Mouse (Mus musculus): Measurements from ENCODE around the gene Mfap3l. TPM values are rescaled to one million over a fixed set of nuclear protein-coding genes. Genes with fewer than 3 reads are reported as not detected.

The Mfap3l gene
- polyA plus RNA-seq, 1 experiment, result 0.82 TPM

GRCm38 (mm10) chr8:60634921-60635320 is 2.3 kb downstream of the Mfap3l start:
- Histone ChIP-seq H3K4me3 (ENCODE audit: extremely low read depth, insufficient read depth, insufficient read length) (no peak overlapping the region), H3K36me3 (ENCODE audit: control insufficient read depth, insufficient read depth, low read length) (no peaks in the 10 kb centered on the region), H3K4me1 (ENCODE audit: control insufficient read depth, insufficient read depth, insufficient read length) (peaks cover 6% of the 10 kb centered on the region), H3K27me3 (ENCODE audit: control insufficient read depth, insufficient read depth, low read length) (peaks cover 12% of the 10 kb centered on the region; the same call in 1 of the 2 replicates), H3K27ac (ENCODE audit: insufficient read depth, low read length) (no peak overlapping the region)
- 88% methylated on average over 2 of the region's 2 CpGs for WGBS
- DNase-seq (ENCODE audit: low read depth in 1 of 2, low spot score in 2 of 2), result no peak
- TF ChIP-seq POLR2A (IDR thresholded peaks at IDR 0.05; ENCODE audit: low read depth, low read length), result no peak
- no peak for TF ChIP-seq CTCF (IDR thresholded peaks at IDR 0.05; ENCODE audit: extremely low read depth, insufficient read depth, insufficient read length, insufficient replicate concordance)

GRCm38 (mm10) chr8:60635846-60636245 is 3.2 kb downstream of the Mfap3l start:
- peaks cover 6% of the 10 kb centered on the region for H3K4me1 ChIP-seq (ENCODE audit: control insufficient read depth, insufficient read depth, insufficient read length)
- H3K27ac ChIP-seq (ENCODE audit: insufficient read depth, low read length), result no peak overlapping the region
- TF ChIP-seq POLR2A (IDR thresholded peaks at IDR 0.05; ENCODE audit: low read depth, low read length), result no peak
- no peak for TF ChIP-seq CTCF (IDR thresholded peaks at IDR 0.05; ENCODE audit: extremely low read depth, insufficient read depth, insufficient read length, insufficient replicate concordance)
- no peak overlapping the region for H3K4me3 ChIP-seq (ENCODE audit: extremely low read depth, insufficient read depth, insufficient read length)
- H3K27me3 ChIP-seq (ENCODE audit: control insufficient read depth, insufficient read depth, low read length), result peaks cover 12% of the 10 kb centered on the region; the same call in 1 of the 2 replicates
- H3K36me3 ChIP-seq (ENCODE audit: control insufficient read depth, insufficient read depth, low read length), result no peaks in the 10 kb centered on the region
- no peak for DNase-seq (ENCODE audit: low read depth in 1 of 2, low spot score in 2 of 2)

DNA sequence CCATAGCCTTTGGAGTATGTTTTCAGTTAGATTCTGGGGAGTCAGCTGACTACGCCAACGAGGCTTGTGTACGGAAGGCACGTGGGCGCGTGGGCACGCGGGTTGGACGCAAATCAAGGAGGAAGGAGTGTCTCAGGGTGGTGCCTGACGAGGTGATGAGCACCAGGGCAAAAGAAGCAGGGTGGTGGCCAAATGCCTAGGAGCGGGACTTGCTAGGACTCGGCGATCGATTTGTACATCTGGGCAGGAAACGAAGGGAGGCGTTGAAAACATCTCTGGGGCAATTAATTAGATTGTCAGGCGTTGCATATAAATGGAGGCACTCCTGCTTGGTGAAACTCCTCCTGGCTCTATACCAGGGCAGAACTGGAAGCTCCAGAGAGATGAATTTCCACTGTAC is 7.4 kb downstream of the Mfap3l start:
- TF ChIP-seq CTCF (IDR thresholded peaks at IDR 0.05; ENCODE audit: extremely low read depth, insufficient read depth, insufficient read length, insufficient replicate concordance) (no peak), POLR2A (IDR thresholded peaks at IDR 0.05; ENCODE audit: low read depth, low read length) (no peak)
- Histone ChIP-seq H3K4me1 (ENCODE audit: control insufficient read depth, insufficient read depth, insufficient read length) (no peaks in the 10 kb centered on the region), H3K36me3 (ENCODE audit: control insufficient read depth, insufficient read depth, low read length) (no peaks in the 10 kb centered on the region), H3K27ac (ENCODE audit: insufficient read depth, low read length) (no peak overlapping the region), H3K27me3 (ENCODE audit: control insufficient read depth, insufficient read depth, low read length) (no peaks in the 10 kb centered on the region), H3K4me3 (ENCODE audit: extremely low read depth, insufficient read depth, insufficient read length) (no peak overlapping the region)
- no peak for DNase-seq (ENCODE audit: low read depth in 1 of 2, low spot score in 2 of 2)
- WGBS, result 93% methylated on average over 17 of the region's 17 CpGs

GRCm38 (mm10) chr8:60643416-60644020 is 10.9 kb downstream of the Mfap3l start:
- DNase-seq (ENCODE audit: low read depth in 1 of 2, low spot score in 2 of 2), result no peak
- no peaks in the 10 kb centered on the region for H3K4me1 ChIP-seq (ENCODE audit: control insufficient read depth, insufficient read depth, insufficient read length)
- no peak overlapping the region for H3K27ac ChIP-seq (ENCODE audit: insufficient read depth, low read length)
- H3K4me3 ChIP-seq (ENCODE audit: extremely low read depth, insufficient read depth, insufficient read length), result no peak overlapping the region
- TF ChIP-seq POLR2A (IDR thresholded peaks at IDR 0.05; ENCODE audit: low read depth, low read length) (no peak), CTCF (IDR thresholded peaks at IDR 0.05; ENCODE audit: extremely low read depth, insufficient read depth, insufficient read length, insufficient replicate concordance) (no peak)
- no peaks in the 10 kb centered on the region for H3K36me3 ChIP-seq (ENCODE audit: control insufficient read depth, insufficient read depth, low read length)
- H3K27me3 ChIP-seq (ENCODE audit: control insufficient read depth, insufficient read depth, low read length), result no peaks in the 10 kb centered on the region
- 84% methylated on average over 6 of the region's 6 CpGs for WGBS

DNA sequence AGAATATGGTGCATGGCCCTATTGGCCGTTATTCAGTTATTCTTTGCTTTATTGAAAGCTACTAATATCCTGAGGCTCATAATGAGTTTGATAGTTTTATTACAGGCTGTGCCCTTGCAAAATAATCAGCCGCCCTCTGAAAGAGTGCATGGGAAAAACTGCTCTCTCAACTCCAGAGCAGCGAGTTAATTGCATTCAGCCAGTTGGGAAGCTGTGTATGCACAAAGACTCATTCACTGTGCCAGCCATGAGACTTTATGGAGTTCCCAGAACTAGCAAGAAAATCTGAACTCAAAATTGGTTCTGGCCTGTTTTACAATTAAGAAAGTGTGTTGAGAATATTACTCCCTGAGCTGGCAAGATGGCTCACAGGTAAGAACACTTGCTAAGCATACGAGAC is 12.5 kb downstream of the Mfap3l start:
- H3K4me3 ChIP-seq (ENCODE audit: extremely low read depth, insufficient read depth, insufficient read length), result no peak overlapping the region
- no peak for TF ChIP-seq CTCF (IDR thresholded peaks at IDR 0.05; ENCODE audit: extremely low read depth, insufficient read depth, insufficient read length, insufficient replicate concordance)
- TF ChIP-seq POLR2A (IDR thresholded peaks at IDR 0.05; ENCODE audit: low read depth, low read length), result no peak
- 85% methylated on average over 4 of the region's 4 CpGs for WGBS
- no peaks in the 10 kb centered on the region for H3K4me1 ChIP-seq (ENCODE audit: control insufficient read depth, insufficient read depth, insufficient read length)
- H3K27ac ChIP-seq (ENCODE audit: insufficient read depth, low read length), result no peak overlapping the region
- H3K36me3 ChIP-seq (ENCODE audit: control insufficient read depth, insufficient read depth, low read length), result no peaks in the 10 kb centered on the region
- H3K27me3 ChIP-seq (ENCODE audit: control insufficient read depth, insufficient read depth, low read length), result no peaks in the 10 kb centered on the region
- no peak for DNase-seq (ENCODE audit: low read depth in 1 of 2, low spot score in 2 of 2)

- TF ChIP-seq POLR2A (IDR thresholded peaks at IDR 0.05; ENCODE audit: low read depth, low read length) (no peak), CTCF (IDR thresholded peaks at IDR 0.05; ENCODE audit: extremely low read depth, insufficient read depth, insufficient read length, insufficient replicate concordance) (no peak)
- Histone ChIP-seq H3K36me3 (ENCODE audit: control insufficient read depth, insufficient read depth, low read length) (no peaks in the 10 kb centered on the region), H3K4me3 (ENCODE audit: extremely low read depth, insufficient read depth, insufficient read length) (no peak overlapping the region), H3K27ac (ENCODE audit: insufficient read depth, low read length) (no peak overlapping the region), H3K4me1 (ENCODE audit: control insufficient read depth, insufficient read depth, insufficient read length) (no peaks in the 10 kb centered on the region), H3K27me3 (ENCODE audit: control insufficient read depth, insufficient read depth, low read length) (no peaks in the 10 kb centered on the region)
- 84% methylated on average over 3 of the region's 3 CpGs for WGBS
- DNase-seq (ENCODE audit: low read depth in 1 of 2, low spot score in 2 of 2), result no peak
Observed at GRCm38 (mm10) chr8:60645911-60646310, 13.3 kb downstream of the Mfap3l start.

GRCm38 (mm10) chr8:60647291-60647690 is 14.7 kb downstream of the Mfap3l start:
- H3K27ac ChIP-seq (ENCODE audit: insufficient read depth, low read length), result no peak overlapping the region
- no peaks in the 10 kb centered on the region for H3K36me3 ChIP-seq (ENCODE audit: control insufficient read depth, insufficient read depth, low read length)
- no peak for TF ChIP-seq POLR2A (IDR thresholded peaks at IDR 0.05; ENCODE audit: low read depth, low read length)
- TF ChIP-seq CTCF (IDR thresholded peaks at IDR 0.05; ENCODE audit: extremely low read depth, insufficient read depth, insufficient read length, insufficient replicate concordance), result no peak
- 90% methylated on average over 3 of the region's 3 CpGs for WGBS
- no peaks in the 10 kb centered on the region for H3K27me3 ChIP-seq (ENCODE audit: control insufficient read depth, insufficient read depth, low read length)
- no peaks in the 10 kb centered on the region for H3K4me1 ChIP-seq (ENCODE audit: control insufficient read depth, insufficient read depth, insufficient read length)
- H3K4me3 ChIP-seq (ENCODE audit: extremely low read depth, insufficient read depth, insufficient read length), result no peak overlapping the region
- DNase-seq (ENCODE audit: low read depth in 1 of 2, low spot score in 2 of 2), result no peak
